Mouse (Mus musculus) spleen, embryonic (tissue): ENCODE measurements at regions not wholly inside any gene's neighbourhood (a gene's known extent, or its start where the extent isn't known, plus 50 kb on each side); places are given as distances from the start of the nearest gene placed in this dataset.

Experiments used
- CTCF ChIA-PET: fragments of 350-600 bp; sonication (Branson Sonifier 250); formaldehyde crosslinking; loops from one replicate; lab custom pipeline; 2022; lab: Charles Lee

DNA sequence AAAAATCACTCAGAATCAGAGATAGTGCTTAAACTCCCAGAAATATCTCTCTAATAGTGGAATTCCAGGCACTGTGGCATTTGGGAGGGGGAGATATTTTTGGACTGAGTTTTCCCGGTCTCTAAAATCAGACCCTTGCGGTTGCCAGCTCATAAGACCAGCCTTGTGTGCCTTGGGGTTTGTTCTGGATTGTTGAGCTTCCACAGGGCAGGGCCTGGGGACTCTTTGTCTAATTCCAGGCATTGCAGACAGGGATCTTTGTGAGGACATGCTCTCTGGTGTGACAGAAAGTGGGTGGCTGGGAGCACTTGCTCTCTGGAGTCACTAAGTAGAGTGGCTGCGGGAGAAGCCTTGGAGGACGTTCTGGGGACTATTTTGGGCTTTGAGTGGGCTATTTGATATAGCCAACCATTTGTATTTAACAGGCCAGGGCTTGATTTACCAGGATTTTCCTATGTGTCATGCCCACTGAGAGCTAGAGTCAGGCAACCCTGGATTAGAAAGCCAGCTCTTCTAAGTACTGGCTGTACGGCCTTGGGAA is 138.7 kb downstream of the Foxo1 start:
- CTCF ChIA-PET, result no interaction called here

DNA sequence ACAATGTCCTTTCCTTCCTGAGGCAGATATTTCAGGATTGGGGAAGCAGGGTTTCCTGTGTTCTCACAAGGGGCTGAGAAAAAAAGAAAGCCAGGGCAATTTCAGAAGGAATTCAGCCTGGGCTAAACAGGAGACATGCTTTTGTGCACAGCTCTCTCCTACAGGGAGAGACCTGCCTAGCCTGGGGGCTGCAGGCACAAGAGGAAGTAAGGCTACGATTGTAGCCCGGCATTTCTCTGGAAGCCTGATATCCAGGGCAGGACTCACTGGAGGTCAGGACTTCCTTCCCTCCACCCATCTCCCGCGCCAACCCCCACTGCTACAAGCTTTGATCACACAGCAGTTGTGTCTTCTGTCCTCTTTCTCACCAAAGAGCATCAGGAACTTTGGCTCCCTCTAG is 136.5 kb downstream of the Foxo1 start:
- CTCF ChIA-PET, result no interaction called here

- CTCF ChIA-PET, result no interaction called here
These were observed 134.9 kb downstream of the Foxo1 start for GRCm38 (mm10) chr3:52403032-52403431.
